Mouse (Mus musculus): Measurements from ENCODE around the gene Gpr26. TPM values are rescaled to one million over a fixed set of nuclear protein-coding genes. Genes with fewer than 3 reads are reported as not detected.
A peak's percentile ranks its signal among the peaks of the same experiment; 100 is the strongest.

The Gpr26 gene
- 11.4 and 12.0 TPM in 2 replicates for polyA plus RNA-seq (2012; rRNA removed)

DNA sequence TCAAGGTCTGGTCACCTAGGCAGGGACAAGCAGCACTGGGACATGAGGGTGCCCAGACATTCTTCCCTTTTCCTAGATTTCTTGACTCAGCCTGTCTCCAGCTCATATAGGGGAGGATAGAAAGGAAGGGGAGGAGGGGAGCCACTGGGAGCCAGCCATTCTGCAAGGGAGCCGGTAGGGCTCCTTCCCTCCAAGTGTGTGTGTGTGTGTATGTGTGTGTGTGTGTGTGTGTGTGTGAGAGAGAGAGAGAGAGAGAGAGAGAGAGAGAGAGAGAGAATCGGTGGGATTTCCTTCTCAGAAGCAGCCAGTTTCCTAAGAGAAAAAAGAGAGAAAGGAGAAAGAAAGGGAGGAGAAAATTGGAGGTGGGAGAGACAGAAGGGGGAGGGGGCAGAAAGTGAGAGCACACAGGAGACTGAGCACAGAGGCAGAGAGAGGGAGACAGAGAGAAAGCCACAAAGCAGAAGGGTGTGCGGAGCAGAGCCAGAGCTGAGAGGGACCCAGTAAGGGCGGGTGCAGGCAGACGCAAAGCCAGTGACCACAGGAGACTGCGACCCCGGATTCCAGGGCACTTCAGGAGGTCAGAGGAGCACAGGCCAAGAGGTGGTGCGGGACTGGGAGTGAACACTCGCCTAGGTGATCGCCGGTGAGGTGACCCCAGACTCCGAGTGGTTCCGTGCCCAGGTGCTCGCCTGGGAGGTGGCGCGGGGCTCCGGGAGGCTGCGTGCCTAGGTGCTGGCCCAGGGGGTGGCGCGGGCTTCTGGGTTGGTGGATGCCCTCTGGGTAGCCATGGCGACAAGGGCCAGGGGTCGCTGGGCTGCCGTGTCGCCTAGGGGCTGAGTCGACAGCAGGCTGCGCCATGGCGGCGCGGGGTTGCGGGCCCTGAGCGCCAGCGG, at the start of gene Gpr26:
Gene Gpr26, plus strand, starts transcription at position 438 of the 893 bp plus-strand sequence.
- no peak; the same call in 1 of the 2 replicates for TF ChIP-seq POLR2A (IDR thresholded peaks at IDR 0.05; ENCODE audit: borderline replicate concordance, extremely low read depth, insufficient read depth, insufficient read length, poor library complexity, severe bottlenecking)
- no peak for TF ChIP-seq CTCF (IDR thresholded peaks at IDR 0.05; ENCODE audit: borderline replicate concordance, extremely low read depth, insufficient read depth, insufficient read length)
- DNase-seq (ENCODE audit: low read depth), result peak; percentile 71

DNA sequence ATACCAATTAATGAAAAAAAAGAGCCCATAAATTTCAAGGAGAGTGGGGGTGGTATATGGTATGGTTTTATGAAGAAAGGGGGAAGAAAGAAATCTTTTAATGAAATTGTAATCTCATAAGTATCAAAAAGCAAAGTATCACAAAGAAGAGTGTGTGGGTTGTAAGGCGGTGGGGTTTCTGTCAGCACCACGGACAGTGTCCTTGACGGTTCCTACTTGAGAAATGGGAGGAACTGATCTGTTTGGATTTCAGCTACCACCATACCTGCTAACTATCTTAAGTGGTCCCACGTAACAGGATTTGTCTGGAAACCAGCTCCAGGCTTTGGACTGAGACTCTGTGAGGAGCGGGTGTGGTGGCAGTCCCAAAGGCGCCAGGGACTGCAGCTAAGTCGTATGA, 48.9 kb upstream of the Gpr26 start:
- DNase-seq (ENCODE audit: low read depth), result no peak
- TF ChIP-seq POLR2A (IDR thresholded peaks at IDR 0.05; ENCODE audit: borderline replicate concordance, extremely low read depth, insufficient read depth, insufficient read length, poor library complexity, severe bottlenecking) (no peak), CTCF (IDR thresholded peaks at IDR 0.05; ENCODE audit: borderline replicate concordance, extremely low read depth, insufficient read depth, insufficient read length) (no peak)

DNA sequence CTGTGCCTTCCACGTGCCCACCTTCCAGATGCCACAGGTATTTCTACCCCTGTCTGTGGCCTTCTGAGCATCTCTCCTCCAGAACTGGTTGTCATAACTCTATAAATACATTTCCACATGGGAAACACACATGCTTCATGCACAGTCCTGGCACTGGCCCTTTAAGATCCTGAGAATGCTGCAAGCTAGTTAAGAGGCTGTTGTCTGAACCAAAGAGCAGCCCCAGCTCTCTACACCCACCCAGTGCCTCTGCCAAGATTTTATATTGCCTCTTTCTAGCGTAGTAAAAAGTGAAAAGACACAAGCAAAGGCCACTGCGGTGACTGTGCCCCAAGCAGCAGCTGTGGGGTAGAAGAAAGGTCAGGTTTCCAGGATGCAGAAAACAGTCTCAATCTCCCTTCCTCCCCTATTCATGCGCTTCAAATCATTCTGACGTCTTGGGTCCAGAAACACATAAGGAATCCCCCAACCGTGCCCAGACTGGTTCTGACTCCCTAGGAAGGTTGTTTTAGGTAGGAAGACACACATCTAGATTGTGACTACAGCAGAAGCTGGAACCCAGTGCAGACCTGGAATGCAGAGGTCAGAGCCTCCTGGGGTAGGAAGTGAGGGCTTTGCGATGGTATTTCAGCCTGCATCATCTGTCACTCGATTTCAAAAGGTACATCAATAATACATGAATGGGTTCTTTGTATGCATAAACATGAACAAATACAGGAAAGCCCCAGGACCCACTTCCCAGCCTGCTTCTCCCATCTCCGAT, 38.8 kb upstream of the Gpr26 start:
- DNase-seq (ENCODE audit: low read depth), result peak; percentile 45

DNA sequence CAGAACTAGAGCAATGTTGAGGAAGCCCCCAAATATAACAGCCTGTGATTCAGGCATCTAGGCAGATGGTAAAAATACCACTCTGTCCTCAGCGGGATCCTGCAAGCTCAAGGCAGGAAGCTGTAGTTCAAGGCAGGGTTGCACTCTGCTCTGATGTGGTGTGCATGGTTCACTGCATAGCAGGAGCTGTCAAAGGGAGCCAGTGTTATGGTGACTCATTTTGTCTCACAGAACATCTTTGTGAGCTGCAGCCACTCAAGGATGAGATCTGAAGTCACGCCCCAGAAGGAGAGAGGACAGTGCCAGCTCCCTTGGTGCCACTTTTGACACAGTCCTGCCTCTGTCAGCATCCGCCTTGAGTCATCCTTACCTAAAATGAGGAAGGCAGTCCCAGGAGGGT, 28.6 kb upstream of the Gpr26 start:
- no peak for TF ChIP-seq POLR2A (IDR thresholded peaks at IDR 0.05; ENCODE audit: borderline replicate concordance, extremely low read depth, insufficient read depth, insufficient read length, poor library complexity, severe bottlenecking)
- no peak for TF ChIP-seq CTCF (IDR thresholded peaks at IDR 0.05; ENCODE audit: borderline replicate concordance, extremely low read depth, insufficient read depth, insufficient read length)
- no peak for DNase-seq (ENCODE audit: low read depth)

More for the DNA sequence above, 38.8 kb upstream of the Gpr26 start:
- TF ChIP-seq CTCF (IDR thresholded peaks at IDR 0.05; ENCODE audit: borderline replicate concordance, extremely low read depth, insufficient read depth, insufficient read length) (no peak), POLR2A (IDR thresholded peaks at IDR 0.05; ENCODE audit: borderline replicate concordance, extremely low read depth, insufficient read depth, insufficient read length, poor library complexity, severe bottlenecking) (no peak)

DNA sequence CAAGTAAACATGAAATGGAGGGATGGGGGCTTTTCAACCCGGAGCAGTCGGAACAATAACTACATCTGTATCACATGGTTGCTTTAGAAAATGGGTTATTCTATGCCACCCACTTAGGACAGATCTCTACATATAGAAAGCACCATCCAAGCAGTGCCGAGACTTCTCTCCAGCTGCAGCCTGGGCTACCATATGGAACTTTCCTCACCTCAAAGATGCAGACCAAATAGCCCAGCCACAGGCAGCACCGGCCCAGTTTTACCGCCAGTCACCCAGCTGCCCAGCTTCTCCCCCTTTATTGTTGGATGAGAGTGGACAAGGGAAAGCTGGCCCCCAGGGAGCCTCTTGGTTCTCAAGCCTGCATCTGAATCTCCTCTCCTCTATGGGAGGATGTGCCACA, 15.1 kb upstream of the Gpr26 start:
- no peak for TF ChIP-seq CTCF (IDR thresholded peaks at IDR 0.05; ENCODE audit: borderline replicate concordance, extremely low read depth, insufficient read depth, insufficient read length)
- no peak for TF ChIP-seq POLR2A (IDR thresholded peaks at IDR 0.05; ENCODE audit: borderline replicate concordance, extremely low read depth, insufficient read depth, insufficient read length, poor library complexity, severe bottlenecking)
- DNase-seq (ENCODE audit: low read depth), result no peak

DNA sequence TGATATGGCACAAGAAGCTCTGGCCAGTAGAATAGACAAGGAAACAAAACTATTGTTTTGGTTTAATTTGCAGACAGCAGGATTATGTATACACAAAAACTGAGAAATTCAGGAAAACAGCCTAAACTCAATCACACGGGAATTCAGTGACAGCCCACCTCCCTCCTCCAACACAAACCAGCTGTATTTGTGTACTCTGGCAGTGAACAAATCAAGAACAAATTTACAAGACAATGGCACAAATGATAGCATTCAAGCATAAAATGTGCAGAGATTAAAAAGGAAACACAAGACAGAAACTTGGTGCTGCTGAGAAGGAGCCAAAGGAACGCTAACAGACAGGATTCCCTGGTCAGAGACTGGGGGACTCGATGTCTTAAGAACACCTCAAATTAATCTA, 12.9 kb upstream of the Gpr26 start:
- TF ChIP-seq POLR2A (IDR thresholded peaks at IDR 0.05; ENCODE audit: borderline replicate concordance, extremely low read depth, insufficient read depth, insufficient read length, poor library complexity, severe bottlenecking), result no peak
- no peak for TF ChIP-seq CTCF (IDR thresholded peaks at IDR 0.05; ENCODE audit: borderline replicate concordance, extremely low read depth, insufficient read depth, insufficient read length)
- peak; percentile 68 for DNase-seq (ENCODE audit: low read depth)

DNA sequence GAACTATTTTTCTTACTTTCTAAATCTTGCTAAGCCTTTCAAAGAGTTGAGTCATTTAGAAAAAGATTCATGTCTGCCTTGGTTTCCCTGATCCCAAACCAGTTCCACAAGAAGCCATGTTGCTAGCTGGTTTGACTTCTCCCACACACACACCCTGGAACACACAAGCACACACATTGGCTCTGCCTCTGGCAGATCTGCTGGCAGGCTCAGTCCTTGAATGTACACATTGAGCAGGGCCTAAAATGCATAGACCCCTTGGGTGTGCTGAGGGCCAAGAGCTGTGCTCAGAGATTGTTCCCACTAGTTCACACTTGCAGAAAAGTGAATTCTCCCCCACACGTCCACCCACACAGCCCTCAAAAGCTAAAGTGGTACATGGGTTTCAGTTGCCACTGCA, 7.6 kb upstream of the Gpr26 start:
- no peak for DNase-seq (ENCODE audit: low read depth)
- TF ChIP-seq CTCF (IDR thresholded peaks at IDR 0.05; ENCODE audit: borderline replicate concordance, extremely low read depth, insufficient read depth, insufficient read length) (no peak), POLR2A (IDR thresholded peaks at IDR 0.05; ENCODE audit: borderline replicate concordance, extremely low read depth, insufficient read depth, insufficient read length, poor library complexity, severe bottlenecking) (no peak)

DNA sequence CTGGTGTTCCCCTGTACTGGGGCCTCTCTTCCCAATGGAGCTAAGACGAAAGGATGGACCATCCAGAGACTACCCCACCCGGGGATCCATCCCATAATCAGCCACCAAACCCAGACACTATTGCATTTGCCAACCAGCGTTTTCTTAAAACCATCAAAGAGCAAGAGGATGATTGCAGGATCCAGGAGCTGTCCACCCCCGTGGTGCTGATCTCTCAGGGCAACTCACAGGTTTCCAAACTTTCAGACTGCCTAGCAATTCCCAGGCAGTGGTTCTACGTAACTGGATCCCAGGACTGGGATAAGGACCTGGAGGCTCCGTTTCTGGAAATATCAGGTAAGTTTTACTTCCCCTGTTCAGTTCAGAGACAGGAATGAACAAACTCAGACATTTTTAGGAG, 5.7 kb upstream of the Gpr26 start:
- TF ChIP-seq CTCF (IDR thresholded peaks at IDR 0.05; ENCODE audit: borderline replicate concordance, extremely low read depth, insufficient read depth, insufficient read length), result no peak
- no peak for TF ChIP-seq POLR2A (IDR thresholded peaks at IDR 0.05; ENCODE audit: borderline replicate concordance, extremely low read depth, insufficient read depth, insufficient read length, poor library complexity, severe bottlenecking)
- peak; percentile 22 for DNase-seq (ENCODE audit: low read depth)

DNA sequence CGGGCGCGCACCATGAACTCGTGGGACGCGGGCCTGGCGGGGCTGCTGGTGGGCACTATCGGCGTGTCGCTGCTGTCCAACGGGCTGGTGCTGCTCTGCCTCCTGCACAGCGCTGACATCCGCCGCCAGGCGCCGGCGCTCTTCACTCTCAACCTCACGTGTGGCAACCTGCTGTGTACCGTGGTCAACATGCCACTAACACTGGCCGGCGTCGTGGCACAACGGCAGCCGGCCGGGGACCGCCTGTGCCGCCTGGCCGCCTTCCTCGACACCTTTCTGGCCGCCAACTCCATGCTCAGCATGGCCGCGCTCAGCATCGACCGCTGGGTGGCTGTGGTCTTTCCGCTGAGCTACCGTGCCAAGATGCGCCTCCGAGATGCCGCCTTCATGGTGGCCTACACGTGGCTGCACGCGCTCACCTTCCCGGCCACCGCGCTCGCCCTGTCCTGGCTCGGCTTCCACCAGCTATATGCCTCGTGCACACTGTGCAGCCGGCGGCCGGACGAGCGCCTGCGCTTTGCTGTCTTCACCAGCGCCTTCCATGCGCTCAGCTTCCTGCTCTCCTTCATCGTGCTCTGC, 745 bp downstream of the Gpr26 start:
- no peak for TF ChIP-seq POLR2A (IDR thresholded peaks at IDR 0.05; ENCODE audit: borderline replicate concordance, extremely low read depth, insufficient read depth, insufficient read length, poor library complexity, severe bottlenecking)
- no peak for TF ChIP-seq CTCF (IDR thresholded peaks at IDR 0.05; ENCODE audit: borderline replicate concordance, extremely low read depth, insufficient read depth, insufficient read length)
- peak; percentile 60 for DNase-seq (ENCODE audit: low read depth)

DNA sequence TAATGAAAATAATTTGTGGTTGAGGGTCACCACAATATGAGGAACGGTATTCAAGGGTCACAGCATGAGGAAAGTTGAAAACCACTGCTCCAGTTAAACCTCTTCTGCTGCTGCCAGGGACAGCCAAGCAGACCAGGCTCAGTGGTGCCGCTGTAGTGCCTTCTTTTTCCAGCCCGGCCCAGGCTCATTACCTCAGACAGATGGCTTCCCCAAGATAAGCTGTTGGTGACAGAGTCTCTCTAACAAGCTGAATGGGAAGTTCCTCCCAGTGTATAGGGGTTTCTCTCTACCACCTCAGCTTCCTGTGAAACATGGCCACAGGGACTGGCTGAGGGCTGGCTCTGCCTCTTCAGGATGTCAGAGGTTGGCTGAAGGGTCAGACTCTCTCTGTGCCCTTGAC, 4.0 kb downstream of the Gpr26 start:
- TF ChIP-seq POLR2A (IDR thresholded peaks at IDR 0.05; ENCODE audit: borderline replicate concordance, extremely low read depth, insufficient read depth, insufficient read length, poor library complexity, severe bottlenecking) (no peak), CTCF (IDR thresholded peaks at IDR 0.05; ENCODE audit: borderline replicate concordance, extremely low read depth, insufficient read depth, insufficient read length) (no peak)
- peak; percentile 47 for DNase-seq (ENCODE audit: low read depth)

DNA sequence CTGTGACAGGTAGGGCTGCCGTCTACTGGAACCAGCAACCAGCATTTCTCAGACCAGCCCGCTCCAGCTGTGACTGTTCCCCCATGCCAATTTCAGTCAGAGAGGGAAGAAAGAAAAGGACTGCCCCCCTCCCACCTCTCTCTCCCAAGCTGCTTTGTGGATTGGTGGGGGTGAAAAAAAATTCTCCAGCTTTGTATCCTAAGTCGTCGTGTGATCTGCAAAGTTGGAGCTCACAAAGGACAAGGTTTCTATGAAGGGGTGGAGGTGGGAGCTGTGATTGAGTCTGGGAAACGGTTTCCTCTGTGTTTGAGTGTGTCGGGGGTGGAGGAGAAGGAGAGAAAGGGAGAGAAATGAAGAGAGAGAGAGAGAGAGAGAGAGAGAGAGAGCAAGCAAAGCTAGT, 9.6 kb downstream of the Gpr26 start:
- no peak for TF ChIP-seq POLR2A (IDR thresholded peaks at IDR 0.05; ENCODE audit: borderline replicate concordance, extremely low read depth, insufficient read depth, insufficient read length, poor library complexity, severe bottlenecking)
- no peak for TF ChIP-seq CTCF (IDR thresholded peaks at IDR 0.05; ENCODE audit: borderline replicate concordance, extremely low read depth, insufficient read depth, insufficient read length)
- DNase-seq (ENCODE audit: low read depth), result peak; percentile 19

All from brain, embryonic 14.5 days (tissue).